Mouse (Mus musculus) layer of hippocampus, adult 2 months (tissue): ENCODE results near the gene Etl4. TPM values are rescaled to one million over a fixed set of nuclear protein-coding genes. Genes with fewer than 3 reads are reported as not detected.
A peak's percentile ranks its signal among the peaks of the same experiment; 100 is the strongest.

ENCODE experiments used
- DNase-seq, 2 experiments: peaks; one replicate each; pipeline ENCODE4 v3.0.0; 2022; ENCODE audit warnings: low spot score in 2 of 2
- H3K27ac ChIP-seq: fragments of 200-600 bp; 2 replicates; pipeline ENCODE4 v1.8.1; 2022
- H3K4me3 ChIP-seq: fragments of 200-600 bp; 2 replicates; pipeline ENCODE4 v1.8.1; 2022; ENCODE audit warnings: mild to moderate bottlenecking
- CTCF ChIP-seq: fragments of 200-600 bp; conservative IDR thresholded peaks from 2 replicates; pipeline ENCODE4 v1.8.1; 2022; ENCODE audit warnings: antibody characterized with exemption, mild to moderate bottlenecking, moderate library complexity
- total RNA-seq, 2 experiments: library from RNA; stranded (reverse); gene quantifications; 2 replicates each; pipeline ENCODE4 v1.2.3; 2021

Etl4 gene
- total RNA-seq, 2 experiments from 2014 or later: 68.4 to 75.9 TPM

DNA sequence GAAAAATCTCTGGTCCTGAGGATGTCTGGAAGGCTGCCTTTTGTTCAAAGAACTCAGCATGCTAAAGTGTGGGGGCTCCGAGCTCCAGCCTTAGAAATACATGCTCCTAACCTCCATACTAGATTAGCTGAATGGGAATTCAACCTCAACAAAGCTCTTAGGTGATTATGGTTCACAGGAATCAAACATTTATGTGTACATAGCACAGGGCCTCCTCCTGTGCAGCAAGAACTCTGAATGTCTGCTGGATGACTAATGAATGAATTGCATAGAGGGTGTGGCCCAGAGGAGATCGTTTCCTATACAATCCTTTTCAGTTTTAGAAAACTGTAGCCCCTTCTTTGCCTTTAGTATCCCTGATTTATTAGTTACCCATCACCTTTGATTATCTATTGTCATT lies 687.6 kb downstream of the Etl4 start:
- no peak for DNase-seq
- H3K4me3 ChIP-seq: no peak overlapping the region
- H3K27ac ChIP-seq: no peak overlapping the region
- no peak for TF ChIP-seq CTCF

DNA sequence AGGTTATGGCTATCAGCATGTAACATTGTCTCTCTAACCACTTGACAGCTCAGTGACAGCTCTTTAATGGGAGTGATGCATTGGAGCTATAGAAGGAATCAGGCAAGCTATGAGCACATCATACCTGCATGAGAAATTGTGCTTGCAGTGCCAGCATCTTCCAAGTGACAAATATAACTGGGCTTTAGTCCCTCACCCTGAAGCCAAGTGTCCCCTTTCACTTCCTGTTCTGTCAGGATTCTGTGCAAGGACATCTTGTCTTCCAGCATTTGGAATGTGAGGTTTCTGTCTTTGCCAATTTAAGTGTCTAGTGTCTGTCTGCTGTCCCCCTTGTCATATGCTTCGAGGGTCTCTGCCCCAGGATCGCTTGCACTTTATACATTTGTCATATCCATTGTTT lies 693.1 kb downstream of the Etl4 start:
- no peak for DNase-seq
- Histone ChIP-seq H3K4me3 (no peak overlapping the region), H3K27ac (no peak overlapping the region)
- no peak for TF ChIP-seq CTCF

DNA sequence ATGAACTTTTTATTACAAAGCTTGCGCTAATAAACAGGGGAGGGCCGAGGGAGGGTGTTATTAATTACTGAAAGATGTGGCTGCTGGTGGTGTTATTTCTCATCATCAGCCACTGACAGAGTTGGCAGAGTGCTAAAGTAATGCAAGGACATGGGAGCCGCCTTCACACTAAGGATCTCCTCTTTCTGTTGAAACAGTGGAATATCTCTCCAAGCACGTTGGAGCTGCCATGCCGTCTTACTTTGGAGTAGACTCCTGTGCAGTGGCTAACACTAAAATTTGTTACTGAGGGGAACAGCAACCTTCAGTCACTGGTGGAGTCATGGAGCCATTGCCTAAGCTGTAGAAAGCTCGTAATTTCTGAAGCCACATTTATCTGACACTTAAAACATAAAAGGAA lies 694.0 kb downstream of the Etl4 start:
- Histone ChIP-seq H3K4me3 (no peak overlapping the region), H3K27ac (no peak overlapping the region)
- TF ChIP-seq CTCF: no peak
- DNase-seq: no peak

DNA sequence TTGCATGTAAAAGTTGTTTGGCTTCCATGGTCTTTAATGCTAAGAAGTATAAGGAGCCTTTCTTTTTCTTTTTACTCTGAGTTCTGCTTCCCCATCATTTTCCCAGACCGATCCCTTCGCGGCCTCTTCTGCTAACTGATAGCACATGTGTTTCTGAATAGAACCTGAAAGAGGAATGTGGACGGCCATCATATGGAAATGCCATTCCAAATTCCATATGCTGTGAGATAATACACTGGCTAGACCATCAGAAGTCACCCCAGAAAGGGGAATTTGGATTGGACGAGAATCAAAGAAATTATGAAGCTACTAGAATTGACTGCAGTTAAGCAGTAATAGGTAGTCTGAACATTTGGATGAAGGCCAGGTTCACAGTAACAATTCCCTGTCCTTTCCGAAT lies 694.4 kb downstream of the Etl4 start:
- H3K27ac ChIP-seq: no peak overlapping the region
- H3K4me3 ChIP-seq: no peak overlapping the region
- no peak for TF ChIP-seq CTCF
- no peak for DNase-seq

DNA sequence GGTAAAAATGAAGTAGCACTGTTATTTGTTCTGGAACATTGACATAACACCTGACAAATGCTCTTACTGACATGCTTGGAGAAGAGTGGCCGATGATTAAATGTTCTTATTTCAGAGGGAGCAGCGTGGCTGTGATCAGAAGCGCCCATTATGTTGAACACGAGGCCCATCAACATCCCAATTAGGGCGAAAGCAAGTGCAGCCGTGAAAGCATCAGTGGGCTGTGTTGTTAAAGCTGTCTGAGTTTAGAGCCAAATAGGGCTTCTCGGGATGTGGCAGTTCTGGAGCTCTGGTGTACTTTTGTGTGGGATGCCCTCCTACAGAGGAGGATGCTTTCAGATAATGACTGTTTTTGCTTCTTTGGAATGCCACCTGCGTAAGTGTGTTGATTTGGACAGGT lies 699.6 kb downstream of the Etl4 start:
- peak in 1 of 2 experiments; percentile 17 for DNase-seq
- no peak for TF ChIP-seq CTCF
- Histone ChIP-seq H3K4me3 (no peak overlapping the region), H3K27ac (no peak overlapping the region)

DNA sequence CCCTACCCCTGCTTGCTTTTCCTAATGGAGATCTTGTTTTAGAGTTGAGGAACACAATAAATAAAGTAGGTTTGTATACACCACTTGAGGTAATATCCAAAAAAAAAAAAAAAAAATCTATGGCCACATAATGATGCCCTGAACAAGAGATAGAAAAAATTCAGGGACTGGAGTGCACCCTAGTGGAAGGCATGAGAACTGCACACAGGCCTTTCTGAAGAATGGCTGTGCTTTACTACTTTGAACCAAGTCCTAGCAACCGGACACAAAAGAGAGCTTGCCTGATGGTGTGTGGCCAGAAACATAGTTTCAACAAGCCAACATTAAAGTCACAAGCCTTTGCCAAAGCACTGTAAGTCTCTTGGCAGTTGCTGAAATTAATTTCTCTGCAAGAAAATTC lies 706.4 kb downstream of the Etl4 start:
- Histone ChIP-seq H3K4me3 (no peak overlapping the region), H3K27ac (no peak overlapping the region)
- TF ChIP-seq CTCF: peak; percentile 89
- DNase-seq: peak in 1 of 2 experiments; percentile 50

DNA sequence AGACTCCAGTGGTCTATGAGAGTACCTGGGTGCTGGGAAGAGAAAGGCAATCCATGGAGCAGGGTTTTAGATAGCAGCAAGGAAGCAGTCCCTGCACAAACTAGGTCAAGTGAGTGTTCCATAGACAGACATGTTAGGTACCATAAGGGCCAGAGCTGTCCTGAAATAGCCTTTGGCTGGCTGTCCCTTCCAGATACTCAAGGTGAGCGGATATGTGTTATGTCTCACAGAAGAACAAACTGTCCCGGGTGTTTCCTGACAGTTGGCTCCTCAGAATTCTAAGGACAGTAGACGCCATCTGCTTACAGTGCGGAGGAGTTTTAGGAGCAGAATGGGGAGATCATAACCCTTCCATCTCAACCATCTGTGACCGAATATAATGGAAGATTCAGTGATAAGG lies 708.8 kb downstream of the Etl4 start:
- no peak for DNase-seq
- Histone ChIP-seq H3K4me3 (no peak overlapping the region), H3K27ac (no peak overlapping the region)
- no peak for TF ChIP-seq CTCF

DNA sequence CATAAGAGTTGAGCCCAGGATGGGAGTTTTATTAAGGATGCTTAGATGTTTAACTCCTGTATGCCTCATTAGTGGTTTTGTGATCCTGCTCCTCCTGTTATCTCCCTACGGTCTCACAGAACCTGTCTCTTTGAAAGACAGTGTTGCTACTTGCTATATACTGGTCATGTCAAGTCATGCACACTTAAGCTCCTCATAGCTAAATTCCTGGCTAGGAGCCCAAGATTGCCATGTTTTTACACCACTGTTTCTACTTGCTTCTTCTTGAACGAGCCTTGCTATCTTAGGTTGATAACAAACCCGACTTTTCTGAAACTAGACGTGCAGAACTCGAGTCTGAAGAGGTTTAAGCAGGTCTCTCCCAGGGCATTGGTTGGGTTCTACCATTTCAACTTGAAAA lies 710.3 kb downstream of the Etl4 start:
- no peak for DNase-seq
- TF ChIP-seq CTCF: no peak
- no peak overlapping the region for H3K27ac ChIP-seq
- no peak overlapping the region for H3K4me3 ChIP-seq

DNA sequence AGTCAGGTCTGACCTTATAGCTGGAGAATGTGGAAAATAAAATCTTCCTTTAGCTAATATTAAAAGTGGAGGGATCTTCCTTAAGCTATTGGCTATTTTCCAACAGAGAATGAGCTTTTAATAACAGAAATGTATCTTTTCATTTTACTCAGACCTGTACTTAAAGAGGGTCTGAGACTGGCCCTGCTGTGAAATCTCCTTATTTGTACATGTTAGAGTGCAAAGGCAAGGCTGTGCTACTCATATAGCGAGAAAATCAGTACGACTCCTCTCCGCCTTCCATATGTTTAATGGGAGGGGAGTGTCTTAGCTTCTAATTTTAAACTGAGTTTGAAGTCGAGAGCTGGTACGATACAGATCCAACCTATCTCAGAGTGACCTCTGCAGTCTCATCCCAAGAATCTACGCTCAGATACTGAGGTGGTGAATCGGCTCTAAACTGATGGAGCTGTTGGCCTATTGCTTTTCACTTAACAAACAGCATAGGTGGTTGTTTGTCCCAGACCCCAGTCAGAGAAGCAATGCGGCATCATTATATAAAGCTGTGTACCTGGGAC lies 719.7 kb downstream of the Etl4 start:
- no peak for TF ChIP-seq CTCF
- H3K4me3 ChIP-seq: no peak overlapping the region
- no peak for DNase-seq
- H3K27ac ChIP-seq: no peak overlapping the region

DNA sequence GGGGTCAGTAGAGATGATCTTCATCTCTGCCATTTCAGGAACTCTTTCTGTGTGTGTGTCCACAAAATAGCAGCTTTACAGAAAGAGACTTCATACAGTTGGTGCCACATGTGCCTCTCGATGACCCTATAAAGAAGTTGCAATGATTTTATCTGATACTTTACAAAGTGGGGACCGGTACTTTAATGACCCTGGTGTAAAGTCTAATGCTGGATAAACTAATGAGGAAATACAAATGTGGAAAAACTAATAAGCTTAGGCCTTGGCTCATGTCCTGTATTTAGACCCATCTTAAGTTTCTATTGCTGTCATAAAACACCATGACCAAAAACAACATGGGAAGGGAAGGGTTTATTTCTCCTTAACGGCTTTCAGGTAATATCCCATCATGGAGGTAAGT lies 729.0 kb downstream of the Etl4 start:
- no peak for DNase-seq
- Histone ChIP-seq H3K4me3 (no peak overlapping the region), H3K27ac (no peak overlapping the region)
- TF ChIP-seq CTCF: no peak

DNA sequence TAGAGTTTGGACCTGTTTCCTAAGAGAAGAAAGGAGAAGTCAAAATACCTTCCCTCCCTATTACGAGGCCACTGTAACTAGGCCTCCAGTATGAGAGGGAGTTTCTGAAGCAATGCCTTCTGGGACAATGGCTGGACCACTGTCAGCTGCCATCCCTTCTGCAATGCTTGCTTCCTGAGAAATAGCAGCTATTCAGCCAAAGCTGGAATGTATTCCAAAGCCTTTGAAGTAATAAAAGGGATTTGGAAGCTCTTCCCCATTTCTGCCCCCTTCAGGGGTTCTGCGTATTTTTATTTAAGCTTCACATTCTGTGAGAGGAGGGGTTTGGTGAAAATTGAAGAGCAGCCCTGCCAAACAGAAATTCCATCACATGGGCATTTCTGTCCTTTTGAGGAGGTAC lies 730.1 kb downstream of the Etl4 start:
- DNase-seq: no peak
- TF ChIP-seq CTCF: no peak
- Histone ChIP-seq H3K4me3 (no peak overlapping the region), H3K27ac (no peak overlapping the region)

DNA sequence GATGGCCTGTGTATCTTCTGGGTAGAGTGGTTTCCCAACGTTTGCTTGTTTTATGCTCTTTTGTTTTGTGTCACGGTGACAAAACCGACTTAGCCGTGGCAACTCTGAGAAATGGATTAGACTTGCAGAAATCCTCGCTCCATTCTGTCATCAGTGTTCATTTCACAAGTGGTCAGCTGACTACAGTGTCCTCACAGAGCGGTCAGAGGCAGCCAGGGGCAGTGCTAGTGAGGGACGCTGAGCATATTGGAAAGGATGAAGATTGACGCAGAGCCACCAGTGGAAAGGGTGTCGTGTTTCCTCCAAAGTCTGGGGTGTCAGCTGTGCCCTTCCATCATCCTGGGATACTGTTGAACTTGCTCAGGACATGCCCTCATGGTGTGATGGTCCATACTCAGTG lies 733.2 kb downstream of the Etl4 start:
- no peak overlapping the region for H3K27ac ChIP-seq
- DNase-seq: no peak
- TF ChIP-seq CTCF: no peak
- no peak overlapping the region for H3K4me3 ChIP-seq

DNA sequence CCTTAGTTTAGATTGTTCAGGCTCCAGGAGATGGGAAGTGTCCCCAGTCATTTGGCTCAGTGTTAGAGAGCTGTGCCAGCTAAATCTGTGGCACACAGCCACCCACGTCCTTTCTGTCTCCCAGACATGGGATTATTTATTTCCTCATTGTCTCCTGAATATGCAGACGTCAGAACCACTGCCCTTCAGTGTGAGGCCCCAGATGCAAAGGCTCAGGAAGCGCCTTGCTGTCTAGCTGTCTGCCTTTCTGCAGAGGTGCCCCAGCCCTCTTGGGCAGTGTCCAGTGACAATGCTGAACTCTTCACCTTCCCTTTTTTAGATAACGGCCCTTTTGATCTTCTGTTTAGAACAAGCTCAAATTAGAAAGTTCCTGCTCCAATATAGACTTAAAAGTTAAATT lies 740.2 kb downstream of the Etl4 start:
- Histone ChIP-seq H3K27ac (no peak overlapping the region), H3K4me3 (no peak overlapping the region)
- no peak for TF ChIP-seq CTCF
- peak; percentile 46 to 47 for DNase-seq

DNA sequence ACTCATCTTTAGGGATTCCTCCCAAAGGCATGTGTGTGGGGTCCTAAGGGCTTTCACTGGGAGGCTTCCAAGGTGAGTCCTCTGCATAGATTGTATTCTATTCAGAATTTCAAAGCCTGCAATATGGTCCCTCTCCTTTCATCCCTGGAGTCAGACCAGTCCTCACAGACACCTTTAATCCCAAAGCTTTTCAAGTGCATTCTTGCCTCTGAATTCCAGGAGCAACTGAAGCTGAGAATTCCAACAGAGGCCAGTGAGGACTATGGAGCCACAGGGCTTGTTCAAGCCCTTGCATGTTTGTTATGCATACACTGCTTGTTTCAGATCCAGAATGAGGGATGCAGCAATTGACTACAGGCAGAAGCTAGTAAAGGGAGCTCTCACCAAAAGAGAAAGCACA lies 743.5 kb downstream of the Etl4 start:
- H3K27ac ChIP-seq: no peak overlapping the region
- TF ChIP-seq CTCF: no peak
- DNase-seq: no peak
- no peak overlapping the region for H3K4me3 ChIP-seq

DNA sequence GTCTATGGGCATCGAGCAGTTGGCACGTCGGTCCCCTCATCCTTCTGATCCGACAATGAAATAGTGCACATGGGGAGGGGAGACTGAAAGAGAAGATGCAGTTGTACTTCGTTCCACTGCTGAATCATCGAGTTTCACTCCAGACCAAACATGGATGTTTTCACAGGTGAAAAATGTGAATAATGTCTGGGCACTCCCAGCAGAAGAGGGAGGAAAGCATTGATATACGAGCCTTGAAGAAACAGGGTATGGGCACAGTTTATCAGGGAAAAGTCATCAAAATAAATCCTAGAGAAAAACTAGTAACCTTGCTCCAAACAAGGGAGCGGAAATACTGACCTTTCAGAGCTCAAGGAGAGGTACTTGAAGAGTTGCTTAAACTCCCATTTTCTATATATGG lies 744.5 kb downstream of the Etl4 start:
- Histone ChIP-seq H3K27ac (no peak overlapping the region), H3K4me3 (no peak overlapping the region)
- DNase-seq: no peak
- no peak for TF ChIP-seq CTCF
